Mouse (Mus musculus) MEL (cell line): ENCODE measurements around the gene Me1. TPM values are rescaled to one million over a fixed set of nuclear protein-coding genes. Genes with fewer than 3 reads are reported as not detected.

Experiments used
- DNase-seq: peaks from one replicate; pipeline ENCODE4 v3.0.0; 2011; ENCODE audit warnings: low read depth, low spot score
- H3K27ac ChIP-seq: 2 replicates; pipeline ENCODE4 v1.5.1; 2012; ENCODE audit warnings: low read depth, mild to moderate bottlenecking, control low read depth, low read length, moderate library complexity; ENCODE audit not compliant: control insufficient read depth
- H3K27me3 ChIP-seq, 2 experiments: fragments of 150-350 bp in 1 of 2; sonication (generic) in 1 of 2; 2 replicates each; pipeline ENCODE4 v1.6.1; 2012; ENCODE audit warnings: low read length in 2 of 2, mild to moderate bottlenecking in 2 of 2, improper control_type of control experiment in 1 of 2, moderate library complexity in 1 of 2; ENCODE audit not compliant: insufficient read depth in 2 of 2, control insufficient read depth in 1 of 2
- H3K36me3 ChIP-seq, 2 experiments: 2 replicates each; pipeline ENCODE4 v1.6.1; 2012 to 2014; ENCODE audit warnings: low read length in 2 of 2, improper control_type of control experiment in 1 of 2, inconsistent platforms in 1 of 2, mild to moderate bottlenecking in 1 of 2; ENCODE audit not compliant: insufficient read depth in 2 of 2, control insufficient read depth in 1 of 2
- H3K4me1 ChIP-seq, 2 experiments: fragments of 150-350 bp in 1 of 2; sonication (generic) in 1 of 2; 2 replicates each; pipeline ENCODE4 v1.6.1; 2012; ENCODE audit warnings: low read length in 2 of 2, improper control_type of control experiment in 1 of 2, mild to moderate bottlenecking in 1 of 2; ENCODE audit not compliant: insufficient read depth in 2 of 2, control insufficient read depth in 1 of 2
- H3K4me3 ChIP-seq, 2 experiments: fragments of 150-350 bp in 1 of 2; sonication (generic) in 1 of 2; 2 replicates each; pipeline ENCODE4 v1.5.1; 2012; ENCODE audit warnings: low read depth in 2 of 2, low read length in 2 of 2, mild to moderate bottlenecking in 2 of 2, moderate library complexity in 2 of 2, control low read depth in 1 of 2, improper control_type of control experiment in 1 of 2; ENCODE audit not compliant: control insufficient read depth in 1 of 2, insufficient read depth in 1 of 2
- H3K79me2 ChIP-seq: 2 replicates; pipeline ENCODE4 v1.6.1; 2012; ENCODE audit warnings: mild to moderate bottlenecking, low read length, moderate library complexity; ENCODE audit not compliant: control insufficient read depth, poor library complexity, insufficient read depth
- H3K9ac ChIP-seq: 2 replicates; pipeline ENCODE4 v1.6.1; 2012; ENCODE audit warnings: low read depth, mild to moderate bottlenecking, control low read depth, low read length, moderate library complexity; ENCODE audit not compliant: control insufficient read depth, poor library complexity, severe bottlenecking
- H3K9me3 ChIP-seq: fragments of 150-350 bp; sonication (generic); replicated peaks from 2 replicates; pipeline ENCODE4 v1.6.1; 2012; ENCODE audit warnings: mild to moderate bottlenecking, low read length, improper control_type of control experiment, moderate library complexity; ENCODE audit not compliant: insufficient read depth
- BHLHE40 ChIP-seq: IDR thresholded peaks from 2 replicates; pipeline ENCODE4 v1.6.1; 2012; ENCODE audit warnings: low read depth, mild to moderate bottlenecking, inconsistent platforms, low read length, improper control_type of control experiment, borderline replicate concordance
- CHD1 ChIP-seq: IDR thresholded peaks from 2 replicates; pipeline ENCODE4 v1.6.1; 2012; ENCODE audit warnings: low read depth, mild to moderate bottlenecking, inconsistent platforms, low read length, improper control_type of control experiment
- CTCF ChIP-seq, 3 experiments: IDR thresholded peaks in 2 of 3; conservative IDR thresholded peaks in 1 of 3; 2 replicates each; pipeline ENCODE4 v1.5.1; 2011 to 2012; ENCODE audit warnings: low read length in 3 of 3, low read depth in 2 of 3, mild to moderate bottlenecking in 2 of 3, improper control_type of control experiment in 1 of 3, inconsistent platforms in 1 of 3, mixed read lengths in 1 of 3, moderate library complexity in 1 of 3; ENCODE audit not compliant: control insufficient read depth in 1 of 3, insufficient read depth in 1 of 3, poor library complexity in 1 of 3, severe bottlenecking in 1 of 3
- E2F4 ChIP-seq: IDR thresholded peaks from 2 replicates; pipeline ENCODE4 v1.6.1; 2011; ENCODE audit warnings: low read depth, low read length, improper control_type of control experiment, borderline replicate concordance
- EP300 ChIP-seq, 2 experiments: IDR thresholded peaks; 2 replicates each; pipeline ENCODE4 v1.6.1; 2011; ENCODE audit warnings: improper control_type of control experiment in 2 of 2, low read length in 2 of 2, low read depth in 1 of 2, mild to moderate bottlenecking in 1 of 2
- ETS1 ChIP-seq: IDR thresholded peaks from 2 replicates; pipeline ENCODE4 v1.6.1; 2012; ENCODE audit warnings: low read depth, mild to moderate bottlenecking, inconsistent platforms, low read length, improper control_type of control experiment, moderate library complexity
- GABPA ChIP-seq: IDR thresholded peaks from 2 replicates; pipeline ENCODE4 v1.6.1; 2012; ENCODE audit warnings: low read depth, mild to moderate bottlenecking, inconsistent platforms, low read length, improper control_type of control experiment, moderate library complexity
- KAT2A ChIP-seq: conservative IDR thresholded peaks from 2 replicates; pipeline ENCODE4 v1.6.1; 2012; ENCODE audit warnings: low read depth, low read length, improper control_type of control experiment, inconsistent platforms
- MAFK ChIP-seq: IDR thresholded peaks from 2 replicates; pipeline ENCODE4 v1.6.1; 2011; ENCODE audit warnings: low read depth, mild to moderate bottlenecking, low read length, improper control_type of control experiment, borderline replicate concordance
- MAZ ChIP-seq: IDR thresholded peaks from 2 replicates; pipeline ENCODE4 v1.6.1; 2012; ENCODE audit warnings: low read depth, mild to moderate bottlenecking, inconsistent platforms, low read length, improper control_type of control experiment
- MEF2A ChIP-seq: IDR thresholded peaks from 2 replicates; pipeline ENCODE4 v1.6.1; 2014; ENCODE audit warnings: low read depth, mild to moderate bottlenecking, inconsistent platforms, low read length, improper control_type of control experiment; ENCODE audit not compliant: poor library complexity, insufficient replicate concordance, severe bottlenecking; ENCODE audit errors: extremely low read depth
- MYC ChIP-seq: IDR thresholded peaks from 2 replicates; pipeline ENCODE4 v1.6.1; 2011; ENCODE audit warnings: low read depth, mild to moderate bottlenecking, low read length, improper control_type of control experiment, moderate library complexity
- POLR2A ChIP-seq, 2 experiments: IDR thresholded peaks; 2 replicates each; pipeline ENCODE4 v1.6.1; 2011 to 2012; ENCODE audit warnings: low read length in 2 of 2, mild to moderate bottlenecking in 2 of 2, control low read depth in 1 of 2, improper control_type of control experiment in 1 of 2, low read depth in 1 of 2, moderate library complexity in 1 of 2; ENCODE audit not compliant: control insufficient read depth in 1 of 2, insufficient read depth in 1 of 2, poor library complexity in 1 of 2
- POLR2AphosphoS2 ChIP-seq: IDR thresholded peaks from 2 replicates; pipeline ENCODE4 v1.6.1; 2011; ENCODE audit warnings: low read length, improper control_type of control experiment
- POLR2AphosphoS5 ChIP-seq: IDR thresholded peaks from 2 replicates; pipeline ENCODE4 v1.6.1; 2012; ENCODE audit warnings: low read depth, borderline replicate concordance, mild to moderate bottlenecking, inconsistent platforms, low read length, moderate library complexity, mixed read lengths
- RAD21 ChIP-seq: IDR thresholded peaks from 2 replicates; pipeline ENCODE4 v1.6.1; 2011; ENCODE audit warnings: mild to moderate bottlenecking, low read depth, low read length, improper control_type of control experiment
- RCOR1 ChIP-seq: IDR thresholded peaks from 2 replicates; pipeline ENCODE4 v1.6.1; 2012; ENCODE audit warnings: low read depth, mild to moderate bottlenecking, inconsistent platforms, low read length, improper control_type of control experiment
- SIN3A ChIP-seq: IDR thresholded peaks from 2 replicates; pipeline ENCODE4 v1.6.1; 2012; ENCODE audit warnings: low read length, improper control_type of control experiment, inconsistent platforms
- SMC3 ChIP-seq: IDR thresholded peaks from 2 replicates; pipeline ENCODE4 v1.6.1; 2011; ENCODE audit warnings: low read depth, low read length, improper control_type of control experiment
- ZKSCAN1 ChIP-seq: IDR thresholded peaks from 2 replicates; pipeline ENCODE4 v1.6.1; 2012; ENCODE audit warnings: low read depth, mild to moderate bottlenecking, inconsistent platforms, low read length, improper control_type of control experiment, moderate library complexity
- ZNF384 ChIP-seq: IDR thresholded peaks from 2 replicates; pipeline ENCODE4 v1.6.1; 2012; ENCODE audit warnings: low read depth, mild to moderate bottlenecking, inconsistent platforms, low read length, improper control_type of control experiment
- polyA plus RNA-seq, 2 experiments: library from polyadenylated mRNA; stranded (reverse) in 1 of 2; unstranded in 1 of 2; fragments of >175 nt in 1 of 2; fragments of >200 nt in 1 of 2; gene quantifications; 2 replicates each; pipeline versions ENCODE4 v1.2.1 to v1.2.4; 2012; ENCODE audit warnings: low replicate concordance in 2 of 2, low read depth in 1 of 2; ENCODE audit not compliant: insufficient read length in 2 of 2, insufficient read depth in 1 of 2, missing spikeins in 1 of 2
- total RNA-seq: library from RNA; depleted of rRNA; stranded (reverse); fragments of 300-350 nt; gene quantifications from 2 replicates; pipeline ENCODE4 v1.2.3, GENCODE M21; 2012

Gene Me1
- total and polyA plus RNA-seq, 3 experiments, result 7.1 to 123 (median 23.4) TPM

DNA sequence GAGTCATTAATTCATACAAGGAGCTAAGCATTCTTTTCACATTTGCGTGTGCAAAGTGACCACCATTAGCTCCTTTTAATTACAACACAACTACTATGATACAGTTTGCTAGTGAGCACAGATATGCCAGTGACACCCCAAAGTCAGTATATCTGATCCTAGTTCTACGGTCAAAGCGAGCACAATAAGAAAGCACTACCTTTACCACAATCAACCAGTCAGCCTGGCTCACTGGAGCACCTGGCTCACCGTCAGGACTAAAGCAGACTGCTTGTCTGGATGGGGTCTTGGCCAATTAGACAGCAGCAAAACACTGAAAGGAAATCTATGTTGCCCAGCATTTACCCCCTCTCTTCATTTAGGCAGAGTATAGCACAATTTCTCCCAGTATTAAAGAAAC is 83.7 kb downstream of the Me1 start:
- TF ChIP-seq GABPA (no peak), POLR2AphosphoS2 (no peak), ZNF384 (no peak), MAZ (no peak), MYC (no peak), KAT2A (no peak), BHLHE40 (no peak), ETS1 (no peak), CTCF (IDR thresholded peaks at IDR 0.05 in 2 of 3, conservative IDR thresholded peaks at IDR 0.05 in 1 of 3; ENCODE audit: control insufficient read depth in 1 of 3, insufficient read depth in 1 of 3, low read depth in 2 of 3, low read length in 3 of 3, poor library complexity in 1 of 3, severe bottlenecking in 1 of 3) (no peak), E2F4 (no peak), ZKSCAN1 (no peak), EP300 (IDR thresholded peaks at IDR 0.05; ENCODE audit: low read depth in 1 of 2, low read length in 2 of 2) (no peak), SMC3 (no peak), CHD1 (no peak), POLR2A (IDR thresholded peaks at IDR 0.05; ENCODE audit: control insufficient read depth in 1 of 2, insufficient read depth in 1 of 2, low read depth in 1 of 2, low read length in 2 of 2, poor library complexity in 1 of 2) (no peak), MAFK (no peak), SIN3A (no peak), RCOR1 (no peak), MEF2A (no peak), RAD21 (no peak)
- TF ChIP-seq, all 39 proteins: peak for 0
- Histone ChIP-seq H3K36me3 (peaks cover 0 to 10% of the 10 kb centered on the region in 2 experiments; a peak in 2 of 4 replicates), H3K27ac (no peak overlapping the region)

GRCm38 (mm10) chr9:86605776-86606175 is 90.0 kb downstream of the Me1 start:
- H3K27ac ChIP-seq, result no peak overlapping the region

More for the DNA sequence above, 83.7 kb downstream of the Me1 start:
- Histone ChIP-seq H3K27me3 (no peaks in the 10 kb centered on the region), H3K9me3 (no peaks in the 10 kb centered on the region), H3K9ac (no peak overlapping the region), H3K4me3 (no peak overlapping the region), H3K4me1 (no peaks in the 10 kb centered on the region), H3K79me2 (no peaks in the 10 kb centered on the region)
- DNase-seq, result no peak

More at GRCm38 (mm10) chr9:86605776-86606175, 90.0 kb downstream of the Me1 start:
- Histone ChIP-seq H3K4me3 (no peak overlapping the region), H3K36me3 (peaks cover 0 to 1% of the 10 kb centered on the region in 2 experiments; a peak in 2 of 4 replicates), H3K27me3 (no peaks in the 10 kb centered on the region), H3K79me2 (no peaks in the 10 kb centered on the region), H3K9me3 (no peaks in the 10 kb centered on the region), H3K4me1 (no peaks in the 10 kb centered on the region), H3K9ac (no peak overlapping the region)
- no peak for DNase-seq
- no peak for TF ChIP-seq POLR2AphosphoS5
- TF ChIP-seq ETS1, result no peak
- TF ChIP-seq POLR2AphosphoS2, result no peak
- no peak for TF ChIP-seq CTCF (IDR thresholded peaks at IDR 0.05 in 2 of 3, conservative IDR thresholded peaks at IDR 0.05 in 1 of 3; ENCODE audit: control insufficient read depth in 1 of 3, insufficient read depth in 1 of 3, low read depth in 2 of 3, low read length in 3 of 3, poor library complexity in 1 of 3, severe bottlenecking in 1 of 3)
